Comparison of ENCODE assay signal across 12 mouse cellular contexts in the genomic region with DNA sequence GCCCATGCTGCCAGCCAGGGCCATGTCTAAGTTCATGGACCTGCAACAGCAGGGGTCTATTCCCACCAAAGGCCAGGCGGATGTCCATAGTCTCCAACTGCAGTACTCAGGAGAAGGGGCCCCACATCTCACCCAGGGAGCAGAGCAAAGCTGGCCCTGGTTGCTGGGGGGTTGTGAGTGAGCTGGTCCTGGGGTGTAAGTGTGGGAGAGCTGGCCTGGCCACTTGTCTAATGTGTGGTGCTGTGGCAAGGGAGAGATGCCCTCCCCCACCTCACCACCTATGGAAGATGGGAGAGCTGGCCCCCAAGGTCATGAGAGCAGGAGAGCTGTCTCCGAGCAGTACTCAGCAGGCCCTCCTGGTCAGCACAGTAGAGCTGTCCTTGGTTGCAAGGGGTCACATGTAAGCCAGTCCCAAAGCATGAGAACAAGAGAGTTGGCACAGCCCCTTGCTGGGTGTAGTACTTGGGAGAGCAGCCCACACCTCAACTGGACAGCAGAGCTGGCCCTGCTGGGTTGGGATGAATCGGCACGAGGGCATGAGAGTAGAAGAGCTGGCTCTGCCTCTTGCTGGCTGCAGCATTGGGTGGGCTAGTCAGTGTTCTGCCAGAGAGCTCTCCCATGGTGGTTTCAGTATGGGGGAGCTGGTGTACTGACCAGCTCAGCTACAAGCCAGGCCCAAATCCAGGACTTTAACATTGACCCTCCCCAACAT.
DNase-seq lines count a peak whose midpoint lies in the region; ATAC-seq and TF ChIP-seq lines count a peak whose summit lies in the region.
"Had no signal": no experiment of that assay in that cellular context is flagged by ENCODE, and none has a peak within 500 bp of the region (broad histone marks: within the 10 kb centered on the region; RNA-seq: fewer than 3 reads in every experiment).

No protein-coding gene starts in this region.

- no peak overlapping the region for H3K27ac ChIP-seq in kidney, embryonic 15.5 days
- H3K27ac ChIP-seq in forebrain, embryonic 12.5 days: peak overlapping the region; percentile 47
- no peak overlapping the region for H3K27ac ChIP-seq in hindbrain, postnatal 0 days
- H3K27ac ChIP-seq in neural tube, embryonic 12.5 days: no peak overlapping the region

- 65% methylated on average over 4 of the region's 4 CpGs for WGBS in kidney, embryonic 15.5 days
- 34% methylated on average over 4 of the region's 4 CpGs for WGBS in forebrain, embryonic 12.5 days
- WGBS in hindbrain, postnatal 0 days: 45% methylated on average over 4 of the region's 4 CpGs
- WGBS in neural tube, embryonic 12.5 days: 54% methylated on average over 4 of the region's 4 CpGs

- intact Hi-C loops in left cerebral cortex, postnatal 14 days (cut with DNase I): no loop called here

- H3K4me1 ChIP-seq in kidney, embryonic 15.5 days: no peaks in the 10 kb centered on the region
- peaks cover 12% of the 10 kb centered on the region for H3K4me1 ChIP-seq in forebrain, embryonic 12.5 days
- no peaks in the 10 kb centered on the region for H3K4me1 ChIP-seq in hindbrain, postnatal 0 days (ENCODE audit: insufficient read depth, low read length)
- H3K4me1 ChIP-seq in neural tube, embryonic 12.5 days: peaks cover 9% of the 10 kb centered on the region; the same call in 1 of the 2 replicates

- no peak overlapping the region for H3K4me3 ChIP-seq in kidney, embryonic 15.5 days (replicated peaks)
- H3K4me3 ChIP-seq in forebrain, embryonic 12.5 days (replicated peaks): no peak overlapping the region
- H3K4me3 ChIP-seq in hindbrain, postnatal 0 days (ENCODE audit: low read length): no peak overlapping the region
- no peak overlapping the region for H3K4me3 ChIP-seq in neural tube, embryonic 12.5 days

- no peak overlapping the region for H3K4me2 ChIP-seq in kidney, embryonic 15.5 days
- H3K4me2 ChIP-seq in forebrain, embryonic 12.5 days: no peak overlapping the region
- no peak overlapping the region for H3K4me2 ChIP-seq in hindbrain, postnatal 0 days (ENCODE audit: low read depth, low read length)
- H3K4me2 ChIP-seq in neural tube, embryonic 12.5 days (replicated peaks): no peak overlapping the region
- H3K4me2 ChIP-seq: lung, embryonic 14.5 days had no signal

- H3K36me3 ChIP-seq in kidney, embryonic 15.5 days: no peaks in the 10 kb centered on the region
- H3K36me3 ChIP-seq in forebrain, embryonic 12.5 days (replicated peaks): no peaks in the 10 kb centered on the region
- no peaks in the 10 kb centered on the region for H3K36me3 ChIP-seq in hindbrain, postnatal 0 days (ENCODE audit: insufficient read depth, low read length)
- H3K36me3 ChIP-seq in neural tube, embryonic 12.5 days: no peaks in the 10 kb centered on the region

- no peak for TF ChIP-seq CTCF in hindbrain, postnatal 0 days (IDR thresholded peaks at IDR 0.05; ENCODE audit: low read depth)

- H3K27me3 ChIP-seq in kidney, embryonic 15.5 days: no peaks in the 10 kb centered on the region
- no peaks in the 10 kb centered on the region for H3K27me3 ChIP-seq in forebrain, embryonic 12.5 days
- H3K27me3 ChIP-seq in hindbrain, postnatal 0 days (ENCODE audit: insufficient read depth, low read length): no peaks in the 10 kb centered on the region
- no peaks in the 10 kb centered on the region for H3K27me3 ChIP-seq in neural tube, embryonic 12.5 days (replicated peaks)

- peak; percentile 36; the same call in 1 of the 2 replicates for ATAC-seq in kidney, embryonic 15.5 days (replicated peaks; ENCODE audit: low FRiP score)
- ATAC-seq in forebrain, embryonic 12.5 days (ENCODE audit: low FRiP score): peak; percentile 66
- peak; percentile 65 for ATAC-seq in hindbrain, postnatal 0 days
- peak; percentile 69 for ATAC-seq in neural tube, embryonic 12.5 days (ENCODE audit: low FRiP score, low read depth)
- ATAC-seq in megakaryocyte-erythroid progenitor cell, adult 5-6 weeks (replicated peaks; ENCODE audit: low FRiP score, low TSS enrichment, poor library complexity, severe bottlenecking): no peak
- ATAC-seq in inflammation-experienced regulatory T-cells, adult 6 months: no peak

- no peak overlapping the region for H3K9ac ChIP-seq in kidney, embryonic 15.5 days
- no peak overlapping the region for H3K9ac ChIP-seq in forebrain, embryonic 12.5 days
- H3K9ac ChIP-seq in hindbrain, postnatal 0 days (replicated peaks; ENCODE audit: low read length): no peak overlapping the region
- H3K9ac ChIP-seq in neural tube, embryonic 12.5 days: no peak overlapping the region
- H3K9ac ChIP-seq: lung, embryonic 14.5 days had no signal

- no peaks in the 10 kb centered on the region for H3K9me3 ChIP-seq in kidney, embryonic 15.5 days (replicated peaks)
- H3K9me3 ChIP-seq in forebrain, embryonic 12.5 days: no peaks in the 10 kb centered on the region
- H3K9me3 ChIP-seq in hindbrain, postnatal 0 days (ENCODE audit: low read length): no peaks in the 10 kb centered on the region
- no peaks in the 10 kb centered on the region for H3K9me3 ChIP-seq in neural tube, embryonic 12.5 days

- DNase-seq in kidney, adult 8-10 months: no peak
- peak; percentile 7 for DNase-seq in hindbrain, postnatal 0 days (ENCODE audit: low spot score)
- DNase-seq in left cerebral cortex, postnatal 14 days (ENCODE audit: low spot score in 2 of 2): no peak
- DNase-seq: cerebellum, adult 9-11 months; kidney, postnatal 10 days; lung, embryonic 14.5 days; thymus, postnatal 14 days had no signal

Comparison
In these comparisons a context has a peak if more than half of its experiments do, and no peak if none do; other contexts are left out.
1. ATAC-seq: peak in kidney, embryonic 15.5 days (single experiment), forebrain, embryonic 12.5 days (single experiment), hindbrain, postnatal 0 days (single experiment) and neural tube, embryonic 12.5 days (single experiment); none in megakaryocyte-erythroid progenitor cell, adult 5-6 weeks (single experiment) and inflammation-experienced regulatory T-cells, adult 6 months (single experiment).